Mouse (Mus musculus): ENCODE data around the gene Shisal2a.

The Shisal2a gene

DNA sequence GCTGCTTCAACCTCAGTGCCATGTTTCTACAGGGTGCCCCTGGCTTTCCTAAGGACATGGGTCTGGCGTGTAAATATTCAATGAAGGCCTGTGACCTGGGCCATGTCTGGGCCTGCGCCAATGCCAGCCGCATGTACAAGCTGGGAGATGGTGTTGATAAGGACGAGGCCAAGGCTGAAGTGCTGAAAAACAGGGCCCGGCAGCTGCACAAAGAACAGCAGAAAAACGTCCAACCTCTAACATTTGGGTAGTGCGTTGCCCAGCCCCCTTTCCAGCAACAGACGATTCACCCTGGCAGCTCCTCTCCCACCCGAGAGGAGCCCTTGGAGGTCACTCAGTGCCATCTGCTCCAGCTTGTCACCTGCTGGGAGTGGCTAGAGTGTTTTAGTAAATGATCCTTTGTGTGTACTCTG is 44.8 kb downstream of the Shisal2a start:
- peaks cover 68% of the 10 kb centered on the region for H3K36me3 ChIP-seq (ENCODE audit: insufficient read depth, low read length)
- TF ChIP-seq POU5F1 (IDR thresholded peaks at IDR 0.05; ENCODE audit: borderline replicate concordance, low read length) (no peak), CTCF (conservative IDR thresholded peaks at IDR 0.05; ENCODE audit: low read length) (no peak), NANOG (IDR thresholded peaks at IDR 0.05; ENCODE audit: borderline replicate concordance, low read length) (no peak)
- H3K4me1 ChIP-seq (replicated peaks; ENCODE audit: low read depth, low read length), result peaks cover 78% of the 10 kb centered on the region
- H3K27me3 ChIP-seq (ENCODE audit: insufficient read depth, low read length), result no peaks in the 10 kb centered on the region
- H3K9me3 ChIP-seq (ENCODE audit: low read length), result no peaks in the 10 kb centered on the region
- H3K4me3 ChIP-seq (replicated peaks; ENCODE audit: low read length), result peak overlapping the region; percentile 49

DNA sequence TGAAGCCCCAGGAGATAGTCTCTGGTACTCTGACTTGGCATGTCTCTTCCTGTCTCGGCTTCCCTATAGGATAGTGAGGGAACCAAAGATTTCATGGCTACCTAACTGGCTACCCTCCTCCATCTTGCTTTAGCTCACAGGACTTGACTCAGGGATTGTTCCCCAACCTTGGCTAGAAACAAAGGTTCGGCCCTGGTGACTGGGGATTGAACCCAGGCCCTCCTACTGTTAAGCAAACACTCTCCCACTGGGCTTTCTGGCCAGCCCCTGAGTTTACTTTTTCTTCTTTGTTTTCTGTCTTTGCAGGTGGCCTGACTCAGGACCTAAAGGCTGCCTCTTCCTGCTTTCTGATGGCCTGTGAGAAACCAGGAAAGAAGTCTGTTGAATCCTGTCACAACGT is 45.3 kb downstream of the Shisal2a start:
- no peaks in the 10 kb centered on the region for H3K9me3 ChIP-seq (ENCODE audit: low read length)

DNA sequence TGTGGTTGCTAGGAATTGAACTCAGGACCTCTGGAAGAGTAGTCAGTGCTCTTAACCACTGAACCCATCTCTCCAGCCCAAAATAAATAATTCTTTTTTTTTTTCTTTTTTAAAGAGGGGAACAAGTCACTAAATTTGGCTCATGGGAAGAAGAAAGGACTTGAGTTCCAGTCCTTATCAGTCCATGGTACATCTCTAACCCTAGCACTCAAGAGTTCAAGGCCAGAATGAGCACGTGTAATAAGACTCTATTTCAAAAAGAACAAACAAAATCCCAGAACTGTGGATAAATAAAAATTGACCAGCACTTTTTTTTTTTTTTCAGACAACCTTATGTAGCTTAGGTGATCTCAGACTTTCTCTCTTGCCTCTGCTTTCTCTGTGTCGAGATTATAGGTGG is 46.4 kb downstream of the Shisal2a start:
- no peak overlapping the region for H3K4me3 ChIP-seq (replicated peaks; ENCODE audit: low read length)
- peaks cover 76% of the 10 kb centered on the region for H3K36me3 ChIP-seq (ENCODE audit: insufficient read depth, low read length)
- TF ChIP-seq CTCF (conservative IDR thresholded peaks at IDR 0.05; ENCODE audit: low read length) (no peak), POU5F1 (IDR thresholded peaks at IDR 0.05; ENCODE audit: borderline replicate concordance, low read length) (no peak), NANOG (IDR thresholded peaks at IDR 0.05; ENCODE audit: borderline replicate concordance, low read length) (no peak)

More for the DNA sequence above, 45.3 kb downstream of the Shisal2a start:
- Histone ChIP-seq H3K27me3 (ENCODE audit: insufficient read depth, low read length) (no peaks in the 10 kb centered on the region), H3K4me3 (replicated peaks; ENCODE audit: low read length) (peak overlapping the region; percentile 49), H3K4me1 (replicated peaks; ENCODE audit: low read depth, low read length) (peaks cover 78% of the 10 kb centered on the region), H3K36me3 (ENCODE audit: insufficient read depth, low read length) (peaks cover 68% of the 10 kb centered on the region)
- TF ChIP-seq NANOG (IDR thresholded peaks at IDR 0.05; ENCODE audit: borderline replicate concordance, low read length) (0 out of 2 replicates have a peak, but pooled peaks have one; percentile 15), CTCF (conservative IDR thresholded peaks at IDR 0.05; ENCODE audit: low read length) (no peak)

GRCm38 (mm10) chr4:108335413-108335812 is 47.7 kb downstream of the Shisal2a start:
- H3K36me3 ChIP-seq (ENCODE audit: insufficient read depth, low read length), result peaks cover 79% of the 10 kb centered on the region
- H3K9me3 ChIP-seq (ENCODE audit: low read length), result no peaks in the 10 kb centered on the region
- TF ChIP-seq CTCF (conservative IDR thresholded peaks at IDR 0.05; ENCODE audit: low read length), result no peak
- TF ChIP-seq NANOG (IDR thresholded peaks at IDR 0.05; ENCODE audit: borderline replicate concordance, low read length), result no peak
- TF ChIP-seq POU5F1 (IDR thresholded peaks at IDR 0.05; ENCODE audit: borderline replicate concordance, low read length), result no peak
- no peaks in the 10 kb centered on the region for H3K27me3 ChIP-seq (ENCODE audit: insufficient read depth, low read length)
- peaks cover 92% of the 10 kb centered on the region for H3K4me1 ChIP-seq (replicated peaks; ENCODE audit: low read depth, low read length)
- no peak overlapping the region for H3K4me3 ChIP-seq (replicated peaks; ENCODE audit: low read length)

More for the DNA sequence above, 46.4 kb downstream of the Shisal2a start:
- Histone ChIP-seq H3K27me3 (ENCODE audit: insufficient read depth, low read length) (no peaks in the 10 kb centered on the region), H3K4me1 (replicated peaks; ENCODE audit: low read depth, low read length) (peaks cover 88% of the 10 kb centered on the region), H3K9me3 (ENCODE audit: low read length) (no peaks in the 10 kb centered on the region)

- peaks cover 63% of the 10 kb centered on the region for H3K36me3 ChIP-seq (ENCODE audit: insufficient read depth, low read length)
Observed at GRCm38 (mm10) chr4:108332041-108332440, 51.1 kb downstream of the Shisal2a start.

DNA sequence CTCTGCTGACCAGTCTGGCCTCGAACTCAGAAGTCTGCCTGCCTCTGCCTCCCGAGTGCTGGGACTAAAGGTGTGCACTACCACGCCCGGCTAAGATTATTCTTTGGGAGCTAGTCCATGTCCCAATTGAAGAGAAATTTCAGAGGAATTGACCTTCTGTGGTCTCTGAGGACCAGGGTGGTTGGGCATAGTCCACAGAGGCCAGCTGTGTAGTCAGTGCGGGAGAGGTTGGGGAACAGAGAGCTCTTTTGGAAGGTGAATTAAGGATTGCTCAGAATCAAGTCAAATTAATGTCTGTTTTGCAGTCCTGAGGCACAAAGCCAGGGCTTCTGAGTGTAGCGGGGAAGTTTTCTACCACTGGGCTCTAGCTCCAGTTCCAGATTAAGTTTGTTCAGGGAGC is 53.3 kb downstream of the Shisal2a start:
- Histone ChIP-seq H3K9me3 (ENCODE audit: low read length) (no peaks in the 10 kb centered on the region), H3K4me3 (replicated peaks; ENCODE audit: low read length) (0 out of 2 replicates have a peak overlapping the region, but pooled peaks have one; percentile 10), H3K4me1 (replicated peaks; ENCODE audit: low read depth, low read length) (peaks cover 69% of the 10 kb centered on the region), H3K36me3 (ENCODE audit: insufficient read depth, low read length) (peaks cover 42% of the 10 kb centered on the region), H3K27me3 (ENCODE audit: insufficient read depth, low read length) (no peaks in the 10 kb centered on the region)
- no peak for TF ChIP-seq NANOG (IDR thresholded peaks at IDR 0.05; ENCODE audit: borderline replicate concordance, low read length)
- no peak for TF ChIP-seq CTCF (conservative IDR thresholded peaks at IDR 0.05; ENCODE audit: low read length)
- TF ChIP-seq POU5F1 (IDR thresholded peaks at IDR 0.05; ENCODE audit: borderline replicate concordance, low read length), result no peak

More at GRCm38 (mm10) chr4:108332041-108332440, 51.1 kb downstream of the Shisal2a start:
- H3K9me3 ChIP-seq (ENCODE audit: low read length), result no peaks in the 10 kb centered on the region
- H3K4me3 ChIP-seq (replicated peaks; ENCODE audit: low read length), result no peak overlapping the region
- no peaks in the 10 kb centered on the region for H3K27me3 ChIP-seq (ENCODE audit: insufficient read depth, low read length)
- TF ChIP-seq CTCF (conservative IDR thresholded peaks at IDR 0.05; ENCODE audit: low read length), result no peak
- TF ChIP-seq NANOG (IDR thresholded peaks at IDR 0.05; ENCODE audit: borderline replicate concordance, low read length), result no peak
- no peak for TF ChIP-seq POU5F1 (IDR thresholded peaks at IDR 0.05; ENCODE audit: borderline replicate concordance, low read length)
- H3K4me1 ChIP-seq (replicated peaks; ENCODE audit: low read depth, low read length), result peaks cover 85% of the 10 kb centered on the region

DNA sequence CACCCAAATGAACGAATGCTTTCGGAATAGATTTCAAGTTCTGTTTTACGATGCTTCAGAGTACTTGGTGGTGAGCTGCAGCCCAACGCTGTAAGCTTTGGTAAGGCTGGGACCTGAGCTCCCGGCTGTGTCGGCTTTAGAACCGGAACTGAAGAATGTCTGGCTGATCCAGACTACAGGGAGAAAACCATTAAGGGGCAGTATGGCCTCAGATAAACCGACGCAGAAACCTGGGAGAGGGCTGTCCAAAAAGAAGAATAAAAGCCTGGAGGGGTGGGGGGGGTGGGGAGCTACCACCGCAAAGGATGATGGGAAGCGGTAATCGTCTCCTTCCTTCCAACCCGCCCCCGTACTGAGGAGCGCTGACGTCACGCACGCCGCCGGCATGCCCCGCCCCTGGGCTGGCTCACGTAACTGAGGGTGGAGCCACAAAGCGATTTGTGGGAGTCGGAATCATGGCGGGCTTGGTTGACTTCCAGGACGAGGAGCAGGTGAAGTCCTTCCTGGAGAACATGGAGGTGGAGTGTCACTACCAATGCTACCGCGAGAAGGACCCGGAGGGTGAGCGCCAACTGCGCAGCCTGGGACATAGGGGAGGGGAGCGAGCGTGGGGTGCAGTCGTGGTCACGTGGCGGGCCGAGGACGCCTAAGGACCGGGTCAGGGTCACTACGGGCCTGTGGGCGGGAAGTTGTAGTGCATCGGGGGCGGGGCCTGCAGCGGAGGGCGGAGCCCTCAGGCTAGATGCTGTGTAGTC is 55.2 kb downstream of the Shisal2a start, which contains the start of gene Coa7:
Coa7 (plus strand) TSS at position 411 of the 755 bp plus-strand sequence.
- no peak for TF ChIP-seq CTCF (conservative IDR thresholded peaks at IDR 0.05; ENCODE audit: low read length)
- TF ChIP-seq NANOG (IDR thresholded peaks at IDR 0.05; ENCODE audit: borderline replicate concordance, low read length), result no peak
- TF ChIP-seq POU5F1 (IDR thresholded peaks at IDR 0.05; ENCODE audit: borderline replicate concordance, low read length), result no peak
- H3K4me1 ChIP-seq (replicated peaks; ENCODE audit: low read depth, low read length), result peaks cover 55% of the 10 kb centered on the region

GRCm38 (mm10) chr4:108327071-108327579 is 56.0 kb downstream of the Shisal2a start:
- TF ChIP-seq CTCF (conservative IDR thresholded peaks at IDR 0.05; ENCODE audit: low read length) (no peak; the same call in 1 of the 2 replicates), POU5F1 (IDR thresholded peaks at IDR 0.05; ENCODE audit: borderline replicate concordance, low read length) (no peak), NANOG (IDR thresholded peaks at IDR 0.05; ENCODE audit: borderline replicate concordance, low read length) (no peak)
- Histone ChIP-seq H3K4me3 (replicated peaks; ENCODE audit: low read length) (peak overlapping the region; percentile 89), H3K27me3 (ENCODE audit: insufficient read depth, low read length) (no peaks in the 10 kb centered on the region), H3K4me1 (replicated peaks; ENCODE audit: low read depth, low read length) (peaks cover 48% of the 10 kb centered on the region), H3K9me3 (ENCODE audit: low read length) (no peaks in the 10 kb centered on the region), H3K36me3 (ENCODE audit: insufficient read depth, low read length) (peaks cover 26% of the 10 kb centered on the region)

More for the DNA sequence above, 55.2 kb downstream of the Shisal2a start, which contains the start of gene Coa7:
- H3K36me3 ChIP-seq (ENCODE audit: insufficient read depth, low read length), result peaks cover 33% of the 10 kb centered on the region
- H3K4me3 ChIP-seq (replicated peaks; ENCODE audit: low read length), result peak within 1 kb of the TSS; percentile 89
- no peaks in the 10 kb centered on the region for H3K9me3 ChIP-seq (ENCODE audit: low read length)
- H3K27me3 ChIP-seq (ENCODE audit: insufficient read depth, low read length), result no peaks in the 10 kb centered on the region

Measured in E14TG2a.4 (cell line).